Mouse (Mus musculus) central nervous system, embryonic 18 days (tissue): ENCODE measurements around the gene Psg16. TPM values are rescaled to one million over a fixed set of nuclear protein-coding genes. Genes with fewer than 3 reads are reported as not detected.

Source experiments
- polyA plus RNA-seq: library from polyadenylated mRNA; depleted of rRNA; stranded (reverse); fragments of >200 nt; gene quantifications from 2 replicates; pipeline ENCODE4 v1.2.3, GENCODE M21; 2012; rRNA removed

Psg16 gene
- 2.9 and 4.4 TPM in 2 replicates for polyA plus RNA-seq

GRCm38 (mm10) chr7:17073904-17074615 lies at the start of gene Psg16:
TSS of gene Psg16 (plus strand) at chr7:17074040.

GRCm38 (mm10) chr7:17027588-17028343 lies 46.1 kb upstream of the Psg16 start, which contains the start of gene Ppp5c:
TSS of gene Ppp5c (minus strand) at chr7:17027924.

DNA sequence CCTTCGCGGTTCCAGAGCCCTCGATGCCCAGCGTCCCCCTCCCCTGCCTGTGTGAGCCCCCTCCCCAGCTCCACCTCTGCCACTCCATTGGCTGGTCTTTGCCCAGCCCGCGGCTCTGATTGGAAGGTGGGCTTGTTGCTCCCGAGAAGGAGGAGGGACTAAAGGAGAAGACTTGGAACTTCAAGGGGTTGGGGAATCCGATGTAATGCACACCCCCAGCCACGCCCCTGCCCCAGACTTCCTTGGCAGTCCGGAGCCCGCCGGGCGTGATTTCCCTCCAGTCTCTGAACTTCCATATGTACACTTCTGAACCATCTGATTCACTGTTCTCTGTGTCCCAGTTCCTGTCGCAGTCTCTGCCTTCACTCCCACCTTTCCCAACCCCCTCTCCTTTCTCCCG lies 11.5 kb upstream of the Psg16 start, which contains the start of gene Hif3a:
Gene Hif3a, minus strand, starts transcription at position 39 of the 400 bp plus-strand sequence.

GRCm38 (mm10) chr7:17149931-17150330 lies 76.1 kb downstream of the Psg16 start, which contains the start of gene Ceacam3:
TSS of gene Ceacam3 (plus strand) at chr7:17150282.

Other genes starting within 250 kb of the Psg16 start
- 7.7 and 8.6 TPM in 2 replicates for gene Prkd2, start 231.1 kb upstream of the Psg16 start, polyA plus RNA-seq
- 46.8 and 50.0 TPM in 2 replicates for gene Dact3, start 198.7 kb upstream of the Psg16 start, polyA plus RNA-seq
- 4.8 and 7.7 TPM in 2 replicates for gene Gng8, start 182.3 kb upstream of the Psg16 start, polyA plus RNA-seq
- gene Ptgir, start 167.6 kb upstream of the Psg16 start, polyA plus RNA-seq, result 0.21 and 0.51 TPM in 2 replicates
- 941 and 979 TPM in 2 replicates for gene Calm3, start 149.9 kb upstream of the Psg16 start, polyA plus RNA-seq
- gene Pnmal2, start 129.4 kb upstream of the Psg16 start, polyA plus RNA-seq, result 62.5 and 66.8 TPM in 2 replicates
- 42.9 and 46.0 TPM in 2 replicates for gene Pnmal1, start 114.4 kb upstream of the Psg16 start, polyA plus RNA-seq
- 10.8 and 18.5 TPM in 2 replicates for gene Gm42372, start 91.0 kb upstream of the Psg16 start, polyA plus RNA-seq
- 4.5 and 5.1 TPM in 2 replicates for gene Ccdc8, start 81.3 kb upstream of the Psg16 start, polyA plus RNA-seq
- 164 and 166 TPM in 2 replicates for gene Ppp5c, start 46.1 kb upstream of the Psg16 start, polyA plus RNA-seq
- 5.1 and 5.3 TPM in 2 replicates for gene Hif3a, start 11.6 kb upstream of the Psg16 start, polyA plus RNA-seq
- 0.15 and 0.18 TPM in 2 replicates for gene Ceacam3, start 76.2 kb downstream of the Psg16 start, polyA plus RNA-seq
- gene Psg29, start 129.4 kb downstream of the Psg16 start, polyA plus RNA-seq, result 0.26 and 0.33 TPM in 2 replicates